Mouse (Mus musculus): Measurements from ENCODE around the gene Slc35f3. TPM values are rescaled to one million over a fixed set of nuclear protein-coding genes. Genes with fewer than 3 reads are reported as not detected.
A peak's percentile ranks its signal among the peaks of the same experiment; 100 is the strongest.

Slc35f3 gene
- total RNA-seq (2014; fragmentation: Nextera tagmentation) (not detected in 2 replicates), total RNA-seq (2017) (not detected in 2 replicates)

GRCm38 (mm10) chr8:126298296-126299093 lies at the start of gene Slc35f3:
Gene Slc35f3, plus strand, starts transcription at chr8:126298558.
- no peak for ATAC-seq (replicated peaks; ENCODE audit: low FRiP score, low TSS enrichment, poor library complexity, severe bottlenecking)

GRCm38 (mm10) chr8:126250486-126250885 lies 47.9 kb upstream of the Slc35f3 start:
- no peak for ATAC-seq (replicated peaks; ENCODE audit: low FRiP score, low TSS enrichment, poor library complexity, severe bottlenecking)

GRCm38 (mm10) chr8:126256585-126257391 lies 41.6 kb upstream of the Slc35f3 start:
- no peak for ATAC-seq (replicated peaks; ENCODE audit: low FRiP score, low TSS enrichment, poor library complexity, severe bottlenecking)

- no peak for ATAC-seq (replicated peaks; ENCODE audit: low FRiP score, low TSS enrichment, poor library complexity, severe bottlenecking)
These were observed 41.0 kb upstream of the Slc35f3 start for GRCm38 (mm10) chr8:126257392-126257681.

GRCm38 (mm10) chr8:126258175-126258781 lies 40.1 kb upstream of the Slc35f3 start:
- ATAC-seq (replicated peaks; ENCODE audit: low FRiP score, low TSS enrichment, poor library complexity, severe bottlenecking), result peak; percentile 78

- ATAC-seq (replicated peaks; ENCODE audit: low FRiP score, low TSS enrichment, poor library complexity, severe bottlenecking), result no peak
These were observed 33.2 kb upstream of the Slc35f3 start for GRCm38 (mm10) chr8:126265186-126265585.

GRCm38 (mm10) chr8:126267118-126267517 lies 31.2 kb upstream of the Slc35f3 start:
- peak; percentile 54; the same call in 1 of the 2 replicates for ATAC-seq (replicated peaks; ENCODE audit: low FRiP score, low TSS enrichment, poor library complexity, severe bottlenecking)

- no peak for ATAC-seq (replicated peaks; ENCODE audit: low FRiP score, low TSS enrichment, poor library complexity, severe bottlenecking)
These were observed 28.6 kb upstream of the Slc35f3 start for GRCm38 (mm10) chr8:126269733-126270132.

- no peak for ATAC-seq (replicated peaks; ENCODE audit: low FRiP score, low TSS enrichment, poor library complexity, severe bottlenecking)
These were observed 25.9 kb upstream of the Slc35f3 start for GRCm38 (mm10) chr8:126272445-126272844.

- ATAC-seq (replicated peaks; ENCODE audit: low FRiP score, low TSS enrichment, poor library complexity, severe bottlenecking), result no peak
These were observed 25.3 kb upstream of the Slc35f3 start for GRCm38 (mm10) chr8:126273066-126273465.

GRCm38 (mm10) chr8:126274866-126275360 lies 23.4 kb upstream of the Slc35f3 start:
- ATAC-seq (replicated peaks; ENCODE audit: low FRiP score, low TSS enrichment, poor library complexity, severe bottlenecking), result no peak

- no peak for ATAC-seq (replicated peaks; ENCODE audit: low FRiP score, low TSS enrichment, poor library complexity, severe bottlenecking)
These were observed 22.5 kb upstream of the Slc35f3 start for GRCm38 (mm10) chr8:126275886-126276285.

GRCm38 (mm10) chr8:126291951-126292350 lies 6.4 kb upstream of the Slc35f3 start:
- ATAC-seq (replicated peaks; ENCODE audit: low FRiP score, low TSS enrichment, poor library complexity, severe bottlenecking), result no peak

- peak; percentile 73; the same call in 1 of the 2 replicates for ATAC-seq (replicated peaks; ENCODE audit: low FRiP score, low TSS enrichment, poor library complexity, severe bottlenecking)
These were observed 993 bp upstream of the Slc35f3 start for GRCm38 (mm10) chr8:126297284-126297845.

- ATAC-seq (replicated peaks; ENCODE audit: low FRiP score, low TSS enrichment, poor library complexity, severe bottlenecking), result no peak
These were observed 975 bp downstream of the Slc35f3 start for GRCm38 (mm10) chr8:126299333-126299732.

GRCm38 (mm10) chr8:126300350-126300749 lies 2.0 kb downstream of the Slc35f3 start:
- ATAC-seq (replicated peaks; ENCODE audit: low FRiP score, low TSS enrichment, poor library complexity, severe bottlenecking), result no peak

GRCm38 (mm10) chr8:126301580-126301979 lies 3.2 kb downstream of the Slc35f3 start:
- no peak for ATAC-seq (replicated peaks; ENCODE audit: low FRiP score, low TSS enrichment, poor library complexity, severe bottlenecking)

- ATAC-seq (replicated peaks; ENCODE audit: low FRiP score, low TSS enrichment, poor library complexity, severe bottlenecking), result no peak
These were observed 8.8 kb downstream of the Slc35f3 start for GRCm38 (mm10) chr8:126307164-126307563.

- no peak for ATAC-seq (replicated peaks; ENCODE audit: low FRiP score, low TSS enrichment, poor library complexity, severe bottlenecking)
These were observed 10.7 kb downstream of the Slc35f3 start for GRCm38 (mm10) chr8:126309015-126309414.

GRCm38 (mm10) chr8:126324931-126325330 lies 26.6 kb downstream of the Slc35f3 start:
- ATAC-seq (replicated peaks; ENCODE audit: low FRiP score, low TSS enrichment, poor library complexity, severe bottlenecking), result no peak
